Mouse (Mus musculus): ENCODE results near the gene Hoxb1.

DNA sequence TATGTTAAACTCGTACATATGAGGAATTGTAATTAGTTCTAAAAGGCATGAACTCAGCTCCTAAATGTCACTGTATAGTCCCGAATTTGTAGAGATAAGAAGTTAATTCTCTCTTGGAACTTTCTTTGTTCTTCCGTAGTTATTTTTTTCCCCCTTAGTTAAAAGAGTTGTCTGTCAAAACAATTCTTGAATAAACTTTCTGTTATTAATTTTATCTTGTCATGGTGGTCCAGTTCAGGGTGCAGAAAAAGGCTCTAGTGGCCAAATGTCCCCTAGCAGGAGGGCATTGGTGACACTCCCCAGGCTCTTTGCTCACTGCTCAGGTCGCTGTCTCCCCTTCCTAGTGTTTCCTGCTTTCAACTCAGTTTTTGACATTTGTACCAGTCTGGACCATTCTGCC is 17.8 kb upstream of the Hoxb1 start:
- no peak for TF ChIP-seq CTCF (IDR thresholded peaks at IDR 0.05)
- TF ChIP-seq EP300 (IDR thresholded peaks at IDR 0.05) = no peak

Measured in lung, postnatal 0 days (tissue).